Mouse (Mus musculus) limb, embryonic 13.5 days (tissue): ENCODE data around the gene Zswim1. TPM values are rescaled to one million over a fixed set of nuclear protein-coding genes. Genes with fewer than 3 reads are reported as not detected.

Source experiments
- polyA plus RNA-seq: library from polyadenylated mRNA; unstranded; fragments of >200 nt; fragmentation: Nextera tagmentation; extraction: Ambion mirVana; gene quantifications from 2 replicates; pipeline ENCODE4 v1.2.1, GENCODE M21; 2015

The Zswim1 gene
- polyA plus RNA-seq, 1 experiment from 2014 or later, result 17.8 TPM

Other genes with a start within 250 kb of the Zswim1 start
- gene Spint3, start 249.2 kb upstream of the Zswim1 start, polyA plus RNA-seq, result not detected in 2 replicates
- gene Wfdc6a, start 237.2 kb upstream of the Zswim1 start, polyA plus RNA-seq, result not detected in 2 replicates
- not detected in 2 replicates for gene Eppin, start 229.1 kb upstream of the Zswim1 start, polyA plus RNA-seq
- gene Wfdc6b, start 209.2 kb upstream of the Zswim1 start, polyA plus RNA-seq, result not detected in 2 replicates
- gene Wfdc8, start 209.1 kb upstream of the Zswim1 start, polyA plus RNA-seq, result not detected in 2 replicates
- not detected in 2 replicates for gene Wfdc16, start 183.9 kb upstream of the Zswim1 start, polyA plus RNA-seq
- not detected in 2 replicates for gene Wfdc10, start 166.6 kb upstream of the Zswim1 start, polyA plus RNA-seq
- gene Wfdc9, start 166.1 kb upstream of the Zswim1 start, polyA plus RNA-seq, result not detected in 2 replicates
- gene Wfdc11, start 148.6 kb upstream of the Zswim1 start, polyA plus RNA-seq, result not detected in 2 replicates
- gene Wfdc13, start 137.6 kb upstream of the Zswim1 start, polyA plus RNA-seq, result 0.18 and 0.36 TPM in 2 replicates
- not detected in 2 replicates for gene Spint4, start 124.2 kb upstream of the Zswim1 start, polyA plus RNA-seq
- gene Spint5, start 107.4 kb upstream of the Zswim1 start, polyA plus RNA-seq, result not detected in 2 replicates
- 0.69 and 0.87 TPM in 2 replicates for gene Wfdc3, start 76.8 kb upstream of the Zswim1 start, polyA plus RNA-seq
- 80.6 and 85.1 TPM in 2 replicates for gene Dnttip1, start 76.7 kb upstream of the Zswim1 start, polyA plus RNA-seq
- 432 and 450 TPM in 2 replicates for gene Ube2c, start 52.8 kb upstream of the Zswim1 start, polyA plus RNA-seq
- gene Tnnc2, start 42.7 kb upstream of the Zswim1 start, polyA plus RNA-seq, result 190 and 195 TPM in 2 replicates
- gene Snx21, start 36.9 kb upstream of the Zswim1 start, polyA plus RNA-seq, result 26.3 and 27.6 TPM in 2 replicates
- gene Acot8, start 17.8 kb upstream of the Zswim1 start, polyA plus RNA-seq, result 17.5 and 17.6 TPM in 2 replicates
- gene Zswim3, start 17.6 kb upstream of the Zswim1 start, polyA plus RNA-seq, result 6.8 and 7.2 TPM in 2 replicates
- not detected in 2 replicates for gene Spata25, start 5.9 kb downstream of the Zswim1 start, polyA plus RNA-seq
- 131 and 135 TPM in 2 replicates for gene Ctsa, start 10.2 kb downstream of the Zswim1 start, polyA plus RNA-seq
- 6.7 and 7.1 TPM in 2 replicates for gene Neurl2, start 10.8 kb downstream of the Zswim1 start, polyA plus RNA-seq
- 36.7 and 44.0 TPM in 2 replicates for gene Pltp, start 35.0 kb downstream of the Zswim1 start, polyA plus RNA-seq
- 87.4 and 88.4 TPM in 2 replicates for gene Pcif1, start 56.6 kb downstream of the Zswim1 start, polyA plus RNA-seq
- gene Zfp335, start 89.1 kb downstream of the Zswim1 start, polyA plus RNA-seq, result 13.5 and 15.2 TPM in 2 replicates
- gene Mmp9, start 118.1 kb downstream of the Zswim1 start, polyA plus RNA-seq, result 5.5 and 7.1 TPM in 2 replicates
- 1.00 and 1.2 TPM in 2 replicates for gene Slc12a5, start 138.1 kb downstream of the Zswim1 start, polyA plus RNA-seq
- 92.3 and 99.1 TPM in 2 replicates for gene Ncoa5, start 212.2 kb downstream of the Zswim1 start, polyA plus RNA-seq
- 7.5 and 8.4 TPM in 2 replicates for gene Cd40, start 232.9 kb downstream of the Zswim1 start, polyA plus RNA-seq